Mouse (Mus musculus) cerebellum, postnatal 36 days (tissue): ENCODE data around the gene Rpl35.
"Not testable (repeated sequence)": the region's sequence is repeated elsewhere in the genome, so short reads cannot be mapped to it uniquely, and the experiment has no call there.

Experiments used
- DNase-seq, 2 experiments: peaks; one replicate each; pipeline ENCODE4 v3.0.0; 2021 to 2022; ENCODE audit warnings: mixed read lengths in 2 of 2

The Rpl35 gene

GRCm38 (mm10) chr2:39005574-39006079, at the start of gene Rpl35:
Gene Rpl35, minus strand, starts transcription at chr2:39005624.
- no peak for DNase-seq

GRCm38 (mm10) chr2:39048515-39048914, 43.1 kb upstream of the Rpl35 start:
- no peak for DNase-seq

GRCm38 (mm10) chr2:39040215-39040614, 34.8 kb upstream of the Rpl35 start:
- DNase-seq, result no peak

GRCm38 (mm10) chr2:39031611-39032010, 26.2 kb upstream of the Rpl35 start:
- no peak for DNase-seq

GRCm38 (mm10) chr2:39020004-39020403, 14.6 kb upstream of the Rpl35 start:
- DNase-seq, result no peak

GRCm38 (mm10) chr2:39016581-39016980, 11.2 kb upstream of the Rpl35 start:
- DNase-seq, result no peak

GRCm38 (mm10) chr2:39012768-39013279, 7.4 kb upstream of the Rpl35 start:
- no peak for DNase-seq

GRCm38 (mm10) chr2:39011971-39012370, 6.5 kb upstream of the Rpl35 start:
- no peak for DNase-seq

- no peak for DNase-seq
Measured at GRCm38 (mm10) chr2:39011264-39011663, 5.8 kb upstream of the Rpl35 start.

- not testable (repeated sequence) for DNase-seq
Measured at GRCm38 (mm10) chr2:39010144-39010543, 4.7 kb upstream of the Rpl35 start.

- DNase-seq, result no peak
Measured at GRCm38 (mm10) chr2:39008954-39009365, 3.5 kb upstream of the Rpl35 start.

GRCm38 (mm10) chr2:39008350-39008851, 3.0 kb upstream of the Rpl35 start:
- DNase-seq, result no peak

- peak; percentile 92 to 93 for DNase-seq
Measured at GRCm38 (mm10) chr2:39007865-39008264, 2.4 kb upstream of the Rpl35 start.

- no peak for DNase-seq
Measured at GRCm38 (mm10) chr2:39006149-39006730, 816 bp upstream of the Rpl35 start.

- DNase-seq, result peak; percentile 89 to 91
Measured at GRCm38 (mm10) chr2:39004880-39005435, 466 bp downstream of the Rpl35 start, which contains the start of gene Arpc5l. Gene Arpc5l, plus strand, starts transcription at chr2:39005348.

GRCm38 (mm10) chr2:39004372-39004771, 1.1 kb downstream of the Rpl35 start:
- peak in 1 of 2 experiments; percentile 19 for DNase-seq

- DNase-seq, result no peak
Measured at GRCm38 (mm10) chr2:39003512-39003911, 1.9 kb downstream of the Rpl35 start.

- no peak for DNase-seq
Measured at GRCm38 (mm10) chr2:39003106-39003505, 2.3 kb downstream of the Rpl35 start.

GRCm38 (mm10) chr2:39001866-39002265, 3.6 kb downstream of the Rpl35 start:
- DNase-seq, result no peak

GRCm38 (mm10) chr2:39000587-39000919, 4.9 kb downstream of the Rpl35 start:
- DNase-seq, result no peak

- no peak for DNase-seq
Measured at GRCm38 (mm10) chr2:38999910-39000586, 5.4 kb downstream of the Rpl35 start.

GRCm38 (mm10) chr2:38999381-38999780, 6.0 kb downstream of the Rpl35 start:
- no peak for DNase-seq
